Mouse (Mus musculus) spleen, postnatal 14 days (tissue): ENCODE measurements at regions not wholly inside any gene's neighbourhood (a gene's known extent, or its start where the extent isn't known, plus 50 kb on each side); places are given as distances from the start of the nearest gene placed in this dataset.

Experiments
- DNase-seq, 2 experiments: peaks; one replicate each; pipeline ENCODE4 v3.0.0; 2021 to 2022; ENCODE audit warnings: low spot score in 2 of 2

DNA sequence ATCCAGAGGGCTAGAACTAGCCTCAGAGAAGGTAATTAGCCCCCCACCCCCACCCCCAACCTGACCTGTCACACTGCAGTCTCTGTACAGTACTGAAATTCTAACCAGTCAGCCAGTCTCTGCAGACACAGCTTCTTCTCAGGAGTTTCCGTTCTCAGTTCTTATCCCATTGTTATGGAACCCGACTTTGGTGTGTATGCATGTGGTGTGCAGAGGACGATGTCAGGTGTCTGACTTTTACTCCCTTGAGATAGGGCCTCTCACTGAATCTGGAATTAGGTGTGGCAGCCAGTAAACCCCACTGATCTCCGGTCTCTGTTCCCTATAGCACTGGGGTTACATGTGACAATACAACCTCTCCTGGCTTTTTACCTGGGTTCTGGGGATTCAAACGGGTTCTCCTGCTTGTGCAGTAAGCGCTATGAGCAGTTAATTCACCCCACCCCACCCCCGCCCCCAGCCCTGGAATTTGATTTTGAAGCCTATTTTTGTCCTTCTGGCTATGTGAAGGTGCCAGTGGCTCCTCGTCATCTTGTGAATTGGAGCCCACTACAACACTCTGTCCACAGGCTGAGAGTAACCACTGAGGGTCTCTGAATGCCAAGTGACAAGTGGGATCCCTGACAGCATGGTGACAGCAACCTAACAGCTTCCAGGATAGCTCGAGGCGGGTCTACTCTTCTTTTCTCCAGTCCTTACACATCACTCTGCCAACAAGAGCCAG, 429.4 kb downstream of the Fut8 start:
- no peak for DNase-seq

DNA sequence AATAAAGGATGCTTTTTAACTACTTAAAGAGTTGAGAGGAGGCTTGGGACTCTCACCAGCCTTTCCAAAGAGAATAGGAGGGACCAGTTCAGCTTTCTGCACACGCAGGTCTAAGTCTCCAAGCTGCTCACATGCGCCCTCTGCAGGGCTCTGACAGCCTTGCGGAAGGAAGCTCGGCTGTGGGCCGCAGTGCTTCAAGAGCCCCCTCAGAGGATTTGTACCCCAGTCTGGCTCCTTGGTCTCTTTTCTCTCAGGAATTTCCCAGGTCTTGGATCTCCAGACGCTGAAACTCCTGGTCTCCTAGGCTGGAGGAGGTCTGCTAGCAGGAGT, 429.9 kb downstream of the Fut8 start:
- peak; percentile 14 to 54 for DNase-seq

GRCm38 (mm10) chr12:77670531-77670930, 432.6 kb downstream of the Fut8 start:
- DNase-seq, result no peak

DNA sequence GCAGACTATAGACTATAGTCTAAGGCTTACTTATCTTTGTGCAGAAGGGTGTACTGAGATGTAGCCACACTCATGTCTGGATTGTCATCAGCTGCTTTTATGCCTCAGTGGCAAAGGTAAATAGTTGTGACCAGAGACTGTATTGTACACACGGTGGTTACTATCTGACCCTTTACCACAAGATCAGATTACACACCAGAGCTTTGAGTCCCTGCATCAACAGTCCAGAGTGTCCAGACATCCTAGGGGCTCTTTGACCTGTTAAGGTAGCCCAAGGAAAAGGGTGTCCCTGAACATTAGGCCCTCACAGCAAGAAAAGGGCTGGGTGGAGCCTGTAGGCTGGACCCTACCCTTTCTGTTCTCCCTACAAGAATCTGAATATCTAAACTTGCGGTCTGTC, 436.4 kb downstream of the Fut8 start:
- DNase-seq, result no peak

DNA sequence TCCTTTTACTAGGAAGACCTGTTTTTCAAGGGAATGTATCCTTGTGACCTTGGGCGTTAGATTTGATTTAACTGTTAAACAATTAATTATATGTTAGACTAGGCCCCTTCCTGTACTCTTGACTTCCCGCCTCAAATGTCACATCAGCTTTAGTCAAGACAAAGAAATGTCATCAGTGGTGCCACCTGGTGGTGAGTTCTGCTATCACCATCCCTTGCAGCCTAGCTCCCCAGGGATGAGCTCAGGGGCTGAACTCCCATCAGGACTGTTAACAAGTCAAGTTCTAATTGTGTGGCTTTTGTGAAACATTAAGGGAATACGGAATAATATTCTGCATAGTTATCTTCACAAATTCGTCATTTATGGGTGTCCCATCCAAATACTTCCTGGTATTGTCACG, 436.8 kb downstream of the Fut8 start:
- peak in 1 of 2 experiments; percentile 40 for DNase-seq

GRCm38 (mm10) chr12:77678040-77678439, 440.1 kb downstream of the Fut8 start:
- no peak for DNase-seq

GRCm38 (mm10) chr12:77694101-77694500, 456.2 kb downstream of the Fut8 start:
- DNase-seq, result no peak

DNA sequence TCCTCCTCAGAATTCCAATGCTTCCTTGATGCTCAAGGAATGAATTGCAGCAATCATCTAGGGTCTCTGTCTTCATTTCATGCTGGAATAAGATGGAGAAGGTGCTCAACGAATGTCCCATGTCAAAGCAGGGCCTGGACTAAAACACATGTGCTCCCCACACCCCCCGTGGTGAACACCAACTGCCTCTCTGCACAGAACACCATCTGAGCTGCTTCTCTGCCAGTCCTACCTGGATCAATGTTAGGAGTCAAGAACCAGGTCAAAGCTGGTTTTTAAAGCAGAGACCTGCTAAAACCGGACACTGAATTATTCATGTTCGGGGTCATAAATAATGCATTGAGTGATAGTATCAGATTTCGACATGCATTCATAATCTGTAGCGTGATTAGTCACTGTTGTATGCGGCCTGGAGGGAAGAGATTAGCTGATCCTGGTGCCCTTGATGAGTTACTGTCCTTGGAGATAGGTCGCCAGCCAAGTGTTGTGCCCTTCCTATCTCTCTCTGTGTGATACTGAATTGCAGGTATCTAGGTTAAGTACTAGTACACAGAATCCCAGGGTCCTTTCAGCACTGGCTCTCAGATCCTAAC, 458.2 kb downstream of the Fut8 start:
- DNase-seq, result no peak

DNA sequence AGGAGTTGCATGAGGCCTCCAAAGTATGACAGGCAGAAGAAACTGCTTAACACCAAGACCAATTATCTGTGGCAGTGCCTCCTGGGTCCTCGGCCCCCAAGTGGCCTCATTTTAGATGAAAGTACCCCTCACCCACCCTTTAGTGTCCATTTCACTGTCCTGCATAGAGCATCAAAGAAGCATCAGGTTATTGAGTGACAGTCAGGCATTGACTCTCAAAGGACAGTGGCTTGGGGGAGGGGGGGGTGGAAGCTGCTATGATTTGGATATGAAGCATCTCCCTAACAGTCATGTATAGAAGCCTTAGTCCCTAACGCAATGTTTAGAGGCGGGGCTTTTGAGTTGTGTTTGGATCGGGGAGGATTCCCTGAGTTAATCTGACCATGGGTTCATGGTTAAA, 458.7 kb downstream of the Fut8 start:
- DNase-seq, result no peak

DNA sequence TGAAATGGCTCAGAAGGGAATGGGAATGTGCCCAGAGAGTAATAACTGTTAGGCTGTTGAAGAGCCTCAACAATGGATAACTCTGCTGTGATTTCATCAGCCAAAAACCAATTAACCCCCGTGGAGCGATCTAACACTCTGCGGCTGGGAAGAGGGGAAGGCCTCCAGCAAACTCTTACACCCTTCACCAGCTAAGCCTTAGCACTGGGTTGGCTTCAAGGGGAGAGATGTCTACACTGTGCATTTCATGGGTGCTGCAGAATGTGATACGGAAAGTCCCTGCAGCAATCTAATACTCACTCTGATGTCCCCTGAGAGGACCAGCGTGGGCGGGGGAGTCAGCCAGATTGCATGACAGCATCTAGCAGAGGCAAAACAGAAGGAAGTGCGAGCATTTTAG, 460.2 kb downstream of the Fut8 start:
- DNase-seq, result no peak

DNA sequence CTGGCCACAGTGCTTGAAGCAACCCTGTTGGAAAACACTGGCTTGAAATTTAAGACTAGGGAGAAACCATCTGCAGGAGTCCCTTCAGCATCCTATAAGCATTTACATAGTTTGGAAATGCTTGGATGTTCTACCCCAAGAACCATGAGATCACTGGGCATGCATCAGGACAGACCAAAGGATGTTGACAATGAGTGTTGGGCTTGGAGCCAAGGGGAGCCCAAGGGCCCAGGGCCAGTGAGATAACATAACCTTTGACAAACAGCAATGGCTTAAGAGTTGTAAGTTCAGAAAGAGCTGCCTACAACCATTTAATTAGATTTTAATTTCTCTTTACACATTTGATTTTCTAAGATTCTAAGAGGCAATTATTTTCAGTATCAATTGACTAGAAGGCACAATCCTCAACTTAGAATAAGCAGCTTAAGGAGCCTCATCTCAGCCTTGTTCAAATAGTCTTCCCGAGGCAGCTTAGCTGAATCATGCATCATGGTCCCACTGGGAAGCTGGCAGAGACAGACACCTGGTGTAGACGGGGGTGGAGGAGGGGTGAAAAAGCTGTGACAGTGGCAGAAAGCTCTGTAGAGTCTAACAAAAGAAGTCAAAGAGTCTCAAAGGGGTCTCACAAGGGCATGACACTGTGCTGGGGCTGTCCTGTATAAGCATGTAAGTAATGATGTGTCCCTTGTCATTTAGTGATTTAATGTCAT, 462.1 kb downstream of the Fut8 start:
- DNase-seq, result no peak

DNA sequence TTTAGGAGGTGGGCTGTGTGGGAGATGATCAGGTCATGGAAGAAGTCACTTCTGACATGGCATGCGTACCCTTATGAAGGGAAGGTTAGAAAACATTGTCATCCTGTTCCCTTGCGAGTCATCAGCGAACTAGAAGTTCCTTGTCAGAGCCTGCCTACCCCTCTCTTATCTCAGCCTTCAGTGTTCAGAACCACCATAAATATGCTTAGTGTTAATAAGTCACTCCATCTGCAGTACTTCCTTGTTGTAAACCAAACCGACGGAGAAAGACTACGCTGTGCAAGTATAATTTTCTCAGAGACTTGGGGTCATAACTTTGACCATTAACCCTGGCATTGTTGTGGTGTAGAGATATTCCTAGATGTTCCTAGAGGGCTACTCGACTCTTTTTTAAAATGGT, 477.6 kb downstream of the Fut8 start:
- no peak for DNase-seq

GRCm38 (mm10) chr12:77715979-77716378, 478.1 kb downstream of the Fut8 start:
- DNase-seq, result no peak

DNA sequence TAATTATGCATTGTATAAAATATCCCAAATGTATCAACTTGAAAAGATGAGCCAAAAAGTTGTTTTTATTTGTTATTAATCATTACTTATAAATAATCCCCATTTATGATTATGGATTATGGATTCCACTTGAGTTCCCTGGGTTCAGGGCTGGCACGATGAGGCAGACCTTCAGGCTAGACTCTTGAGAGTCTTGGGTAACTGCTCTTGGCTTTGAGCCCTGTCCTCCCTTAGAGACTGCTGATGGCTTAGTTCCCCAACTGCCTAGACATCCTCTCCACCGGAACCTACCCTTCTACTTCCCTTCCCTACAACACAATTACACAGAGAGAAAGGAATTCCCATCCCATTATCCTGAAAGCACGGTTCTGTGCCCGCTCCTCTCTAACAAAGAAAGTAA, 466.3 kb upstream of the Gm6657 start:
- no peak for DNase-seq

- no peak for DNase-seq
Observed at GRCm38 (mm10) chr12:77739047-77739760, 454.8 kb upstream of the Gm6657 start.

GRCm38 (mm10) chr12:77742716-77743115, 451.3 kb upstream of the Gm6657 start:
- DNase-seq, result no peak

GRCm38 (mm10) chr12:77749438-77750007, 444.5 kb upstream of the Gm6657 start:
- no peak for DNase-seq

DNA sequence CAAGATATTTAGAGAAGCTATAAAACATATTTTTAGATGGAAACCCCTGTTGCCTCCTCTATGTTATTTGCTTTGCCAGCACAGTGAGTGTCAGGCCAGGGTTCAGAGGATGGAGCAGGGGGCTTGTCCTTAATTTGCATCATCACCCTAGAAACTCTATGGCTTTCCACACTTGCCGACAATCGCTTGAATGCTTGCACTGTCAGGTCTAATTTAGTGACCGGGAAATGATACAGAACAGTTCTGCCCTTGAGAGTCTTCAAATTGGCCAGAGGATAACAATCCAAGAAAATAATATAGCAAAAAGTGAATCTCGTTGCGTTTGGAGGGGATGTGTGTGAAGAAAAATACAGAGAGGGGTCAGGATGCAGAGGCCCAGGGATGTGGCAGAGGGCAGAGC, 441.9 kb upstream of the Gm6657 start:
- no peak for DNase-seq

GRCm38 (mm10) chr12:77756021-77756420, 438.0 kb upstream of the Gm6657 start:
- DNase-seq, result no peak

DNA sequence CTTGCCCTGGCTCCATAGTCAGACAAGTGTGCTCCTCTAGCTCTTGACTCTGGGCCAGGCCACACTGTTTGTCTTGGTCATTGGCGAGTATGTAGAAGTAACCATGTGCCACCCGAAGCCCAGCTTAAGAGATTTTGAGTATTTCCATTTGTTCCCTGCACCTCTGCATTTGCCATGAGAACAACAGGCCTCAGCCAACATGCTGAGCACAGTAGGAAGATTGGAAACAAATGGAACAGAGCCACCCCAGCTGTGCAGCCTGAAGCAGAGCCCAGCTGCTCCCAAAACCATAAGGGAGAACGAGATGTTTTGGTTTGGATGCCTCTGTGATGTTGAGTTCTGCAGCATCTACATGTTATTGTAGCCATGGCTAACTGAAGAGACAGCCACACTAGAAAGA, 433.1 kb upstream of the Gm6657 start:
- DNase-seq, result no peak

GRCm38 (mm10) chr12:77776011-77776546, 418.0 kb upstream of the Gm6657 start:
- DNase-seq, result no peak

DNA sequence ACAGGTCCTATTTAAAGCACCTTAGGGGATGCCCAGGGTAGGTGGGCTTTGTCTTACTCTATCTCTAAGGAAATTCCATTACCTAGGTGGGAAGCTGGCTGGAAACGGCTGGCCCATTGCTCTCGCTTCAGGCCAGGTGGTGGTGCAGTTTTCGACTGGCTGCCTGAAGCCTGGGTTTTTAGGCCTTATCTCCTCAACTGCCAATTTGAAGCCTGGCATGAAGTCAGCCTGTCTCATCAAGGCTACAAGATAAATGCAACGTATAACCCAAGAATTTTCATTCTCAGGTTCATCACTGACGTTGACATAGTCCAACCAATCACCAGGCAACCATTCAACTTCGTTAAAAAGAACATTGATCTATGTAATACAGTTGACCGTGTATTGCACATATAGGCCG, 417.3 kb upstream of the Gm6657 start:
- no peak for DNase-seq
